Mouse (Mus musculus) liver, embryonic 18 days (tissue): ENCODE measurements around the gene Scd3. TPM values are rescaled to one million over a fixed set of nuclear protein-coding genes. Genes with fewer than 3 reads are reported as not detected.

Experiments
- polyA plus RNA-seq: library from polyadenylated mRNA; depleted of rRNA; stranded (reverse); fragments of >200 nt; gene quantifications from 2 replicates; pipeline ENCODE4 v1.2.3, GENCODE M21; 2012; rRNA removed

Gene Scd3
- polyA plus RNA-seq: 0.07 TPM in 1 of 2 replicates, not detected in the other

GRCm38 (mm10) chr19:44203015-44203564 is at the start of gene Scd3:
Gene Scd3, plus strand, starts transcription at chr19:44203269.

GRCm38 (mm10) chr19:44192342-44192741 is 10.7 kb upstream of the Scd3 start, which contains the start of gene Pkd2l1:
Gene Pkd2l1, minus strand, starts transcription at chr19:44192442.

DNA sequence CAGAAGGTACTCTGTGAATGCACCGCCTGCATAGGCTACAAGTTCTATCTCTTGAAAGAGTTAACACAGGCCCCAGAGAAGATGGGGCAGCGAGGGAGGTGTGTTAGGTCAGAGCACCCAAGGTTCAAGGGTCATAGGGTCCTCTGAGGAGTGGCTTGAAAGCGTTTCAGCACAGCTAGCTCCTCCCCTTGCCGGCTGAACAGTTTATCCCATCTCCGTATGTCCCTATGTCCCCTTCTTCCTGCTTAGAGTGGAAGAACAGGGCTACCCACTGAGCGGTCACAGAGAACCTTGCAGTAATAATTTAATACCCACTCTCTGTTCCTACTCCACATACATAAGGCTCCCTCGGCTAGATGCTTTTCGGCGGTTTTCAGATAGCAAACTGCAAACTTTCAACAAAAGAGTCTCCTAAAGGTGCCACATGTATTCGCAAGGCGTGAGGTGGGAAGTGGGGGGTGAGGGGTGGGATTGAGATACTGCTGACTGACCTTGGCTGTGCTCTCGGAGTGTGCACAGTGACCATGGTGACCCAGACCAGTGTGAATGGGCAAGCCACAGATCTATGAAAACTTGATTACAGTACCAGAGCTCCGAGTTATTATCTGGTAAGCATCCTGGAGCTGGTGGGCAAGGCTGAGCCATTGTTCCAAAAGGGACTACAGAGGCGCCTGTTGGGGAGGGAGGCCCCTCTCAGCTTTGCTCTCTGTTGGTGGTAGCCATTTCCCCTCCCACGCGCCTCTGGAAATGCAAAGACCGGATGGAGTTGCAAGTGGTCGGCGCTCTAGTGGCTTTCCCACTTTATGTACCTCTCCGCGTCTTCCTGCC is 90.1 kb downstream of the Scd3 start, which contains the start of gene Scd2:
Gene Scd2, plus strand, starts transcription at position 734 of the 828 bp plus-strand sequence.

Other genes with a start within 250 kb of the Scd3 start
- 188 and 210 TPM in 2 replicates for gene Cpn1, start 216.7 kb upstream of the Scd3 start, polyA plus RNA-seq
- 43.3 and 68.3 TPM in 2 replicates for gene Cyp2c23, start 174.1 kb upstream of the Scd3 start, polyA plus RNA-seq
- gene Erlin1, start 133.5 kb upstream of the Scd3 start, polyA plus RNA-seq: 14.3 and 14.7 TPM in 2 replicates
- 29.8 and 29.9 TPM in 2 replicates for gene Chuk, start 95.8 kb upstream of the Scd3 start, polyA plus RNA-seq
- 9.8 and 9.9 TPM in 2 replicates for gene Cwf19l1, start 67.4 kb upstream of the Scd3 start, polyA plus RNA-seq
- 24.3 and 26.6 TPM in 2 replicates for gene Bloc1s2, start 56.8 kb upstream of the Scd3 start, polyA plus RNA-seq
- gene Pkd2l1, start 10.8 kb upstream of the Scd3 start, polyA plus RNA-seq: 0.01 TPM in 2 replicates
- 172 and 205 TPM in 2 replicates for gene Scd2, start 90.4 kb downstream of the Scd3 start, polyA plus RNA-seq
- gene Scd4, start 129.8 kb downstream of the Scd3 start, polyA plus RNA-seq: 0.06 and 0.07 TPM in 2 replicates
- 63.8 and 123 TPM in 2 replicates for gene Scd1, start 204.6 kb downstream of the Scd3 start, polyA plus RNA-seq